Mouse (Mus musculus) natural killer cell, adult 2 months (primary cell): ENCODE results near the gene Capza2.

Experiments
- DNase-seq, 2 experiments: peaks; one replicate each; pipeline ENCODE4 v3.0.0; 2022; ENCODE audit warnings: low spot score in 2 of 2

The Capza2 gene

GRCm38 (mm10) chr6:17705973-17706372, 69.9 kb downstream of the Capza2 start:
- DNase-seq: no peak
